Mouse (Mus musculus) activated CD4-positive, CD25-positive, alpha-beta regulatory T cell, adult 4 months (primary cell): ENCODE data around the gene Fam209. TPM values are rescaled to one million over a fixed set of nuclear protein-coding genes. Genes with fewer than 3 reads are reported as not detected.

ENCODE experiments used
- ATAC-seq: one replicate; pipeline ENCODE4 v1.8.0; 2017
- polyA plus RNA-seq, 2 experiments: library from polyadenylated mRNA; unstranded; fragments of 100-300 nt; shearing (Covaris generic); gene quantifications; one replicate each; pipeline ENCODE4 v1.2.1; 2017

Gene Fam209
- polyA plus RNA-seq, 2 experiments from 2014 or later = 1.6 to 1.9 TPM

GRCm38 (mm10) chr2:172477860-172478259, 5.5 kb downstream of the Fam209 start:
- ATAC-seq = peak; percentile 29

- ATAC-seq = no peak
Measured at GRCm38 (mm10) chr2:172480296-172480695, 8.0 kb downstream of the Fam209 start.

GRCm38 (mm10) chr2:172481654-172482385, 9.5 kb downstream of the Fam209 start:
- no peak for ATAC-seq

- no peak for ATAC-seq
Measured at GRCm38 (mm10) chr2:172483766-172484413, 11.6 kb downstream of the Fam209 start.

GRCm38 (mm10) chr2:172484696-172485370, 12.5 kb downstream of the Fam209 start:
- no peak for ATAC-seq

- no peak for ATAC-seq
Measured at GRCm38 (mm10) chr2:172496736-172497345, 24.5 kb downstream of the Fam209 start.

GRCm38 (mm10) chr2:172498823-172499222, 26.5 kb downstream of the Fam209 start:
- no peak for ATAC-seq

GRCm38 (mm10) chr2:172500752-172501316, 28.5 kb downstream of the Fam209 start:
- no peak for ATAC-seq

GRCm38 (mm10) chr2:172501341-172501740, 29.0 kb downstream of the Fam209 start:
- no peak for ATAC-seq

GRCm38 (mm10) chr2:172502168-172502567, 29.8 kb downstream of the Fam209 start:
- no peak for ATAC-seq

GRCm38 (mm10) chr2:172506121-172506520, 33.8 kb downstream of the Fam209 start:
- no peak for ATAC-seq

GRCm38 (mm10) chr2:172510056-172510712, 37.9 kb downstream of the Fam209 start:
- ATAC-seq = no peak

GRCm38 (mm10) chr2:172510899-172511298, 38.6 kb downstream of the Fam209 start:
- ATAC-seq = no peak

- no peak for ATAC-seq
Measured at GRCm38 (mm10) chr2:172516407-172516992, 44.2 kb downstream of the Fam209 start.

- no peak for ATAC-seq
Measured at GRCm38 (mm10) chr2:172520616-172521371, 48.5 kb downstream of the Fam209 start.

GRCm38 (mm10) chr2:172522528-172522927, 50.2 kb downstream of the Fam209 start:
- ATAC-seq = no peak

Other genes with a start within 250 kb of the Fam209 start
- gene Mc3r, start 224.0 kb upstream of the Fam209 start, polyA plus RNA-seq = not detected
- gene Fam210b, start 127.0 kb upstream of the Fam209 start, polyA plus RNA-seq = 10 to 100 TPM in 1 of 2 experiments, 1 to 10 TPM in 1; 8.5 to 10.6 TPM
- gene Aurka, start 102.0 kb upstream of the Fam209 start, polyA plus RNA-seq = 10 to 100 TPM; 14.6 to 18.4 TPM
- gene Cstf1, start 101.8 kb upstream of the Fam209 start, polyA plus RNA-seq = 10 to 100 TPM; 32.3 to 35.7 TPM
- gene Cass4, start 78.7 kb upstream of the Fam209 start, polyA plus RNA-seq = 1 to 10 TPM; 7.8 to 9.3 TPM
- 100 to 1,000 TPM in 1 of 2 experiments, 10 to 100 TPM in 1; 99.4 to 120 TPM for gene Rtf2, start 32.0 kb upstream of the Fam209 start, polyA plus RNA-seq
- 1 to 10 TPM; 4.0 to 7.4 TPM for gene Gcnt7, start 13.9 kb upstream of the Fam209 start, polyA plus RNA-seq
- gene Tfap2c, start 77.1 kb downstream of the Fam209 start, polyA plus RNA-seq = not detected